Mouse (Mus musculus): ENCODE data around the gene Kcnn1. TPM values are rescaled to one million over a fixed set of nuclear protein-coding genes. Genes with fewer than 3 reads are reported as not detected.

Kcnn1 gene
- polyA plus RNA-seq, 1 experiment from 2014 or later: 1.1 TPM

- Histone ChIP-seq H3K27me3 (ENCODE audit: control insufficient read depth, insufficient read depth, low read length) (peaks cover 30% of the 10 kb centered on the region), H3K9me3 (replicated peaks; ENCODE audit: control insufficient read depth, low read length) (no peaks in the 10 kb centered on the region), H3K4me2 (no peak overlapping the region), H3K36me3 (ENCODE audit: control insufficient read depth, insufficient read depth, low read length) (no peaks in the 10 kb centered on the region), H3K27ac (ENCODE audit: low read depth, low read length) (peak overlapping the region; percentile 76; the same call in 1 of the 2 replicates), H3K4me3 (ENCODE audit: low read depth, low read length) (no peak overlapping the region), H3K4me1 (ENCODE audit: control insufficient read depth, insufficient read depth, low read length) (no peaks in the 10 kb centered on the region; the same call in 1 of the 2 replicates), H3K9ac (ENCODE audit: low read depth, low read length) (peak overlapping the region; percentile 60)
- ATAC-seq (replicated peaks; ENCODE audit: insufficient number of reproducible peaks, low FRiP score, low TSS enrichment): no peak
- 2% methylated on average over 6 of the region's 6 CpGs for WGBS (ENCODE audit: insufficient replicate concordance)
These were observed 18.5 kb downstream of the Kcnn1 start for GRCm38 (mm10) chr8:70844523-70844922.

GRCm38 (mm10) chr8:70843941-70844340 lies 19.1 kb downstream of the Kcnn1 start:
- WGBS (ENCODE audit: insufficient replicate concordance): 78% methylated on average over 8 of the region's 8 CpGs
- H3K4me3 ChIP-seq (ENCODE audit: low read depth, low read length): no peak overlapping the region
- H3K4me2 ChIP-seq: no peak overlapping the region
- H3K9me3 ChIP-seq (replicated peaks; ENCODE audit: control insufficient read depth, low read length): no peaks in the 10 kb centered on the region
- peak overlapping the region; percentile 60 for H3K9ac ChIP-seq (ENCODE audit: low read depth, low read length)
- no peak for ATAC-seq (replicated peaks; ENCODE audit: insufficient number of reproducible peaks, low FRiP score, low TSS enrichment)
- peak overlapping the region; percentile 76 for H3K27ac ChIP-seq (ENCODE audit: low read depth, low read length)
- no peaks in the 10 kb centered on the region for H3K36me3 ChIP-seq (ENCODE audit: control insufficient read depth, insufficient read depth, low read length)
- H3K27me3 ChIP-seq (ENCODE audit: control insufficient read depth, insufficient read depth, low read length): peaks cover 30% of the 10 kb centered on the region
- no peaks in the 10 kb centered on the region; the same call in 1 of the 2 replicates for H3K4me1 ChIP-seq (ENCODE audit: control insufficient read depth, insufficient read depth, low read length)

GRCm38 (mm10) chr8:70843214-70843773 lies 19.8 kb downstream of the Kcnn1 start:
- H3K9ac ChIP-seq (ENCODE audit: low read depth, low read length): peak overlapping the region; percentile 54; the same call in 1 of the 2 replicates
- H3K4me1 ChIP-seq (ENCODE audit: control insufficient read depth, insufficient read depth, low read length): peaks cover 4% of the 10 kb centered on the region
- H3K9me3 ChIP-seq (replicated peaks; ENCODE audit: control insufficient read depth, low read length): no peaks in the 10 kb centered on the region
- H3K27ac ChIP-seq (ENCODE audit: low read depth, low read length): peak overlapping the region; percentile 76
- H3K27me3 ChIP-seq (ENCODE audit: control insufficient read depth, insufficient read depth, low read length): peaks cover 26% of the 10 kb centered on the region
- H3K4me3 ChIP-seq (ENCODE audit: low read depth, low read length): no peak overlapping the region
- peak overlapping the region; percentile 49 for H3K4me2 ChIP-seq
- H3K36me3 ChIP-seq (ENCODE audit: control insufficient read depth, insufficient read depth, low read length): no peaks in the 10 kb centered on the region
- 76% methylated on average over 5 of the region's 5 CpGs for whole genome bisulfite sequencing (ENCODE audit: insufficient replicate concordance)
- ATAC-seq (replicated peaks; ENCODE audit: insufficient number of reproducible peaks, low FRiP score, low TSS enrichment): peak; percentile 9; the same call in 1 of the 2 replicates

GRCm38 (mm10) chr8:70842484-70842883 lies 20.6 kb downstream of the Kcnn1 start:
- Histone ChIP-seq H3K9me3 (replicated peaks; ENCODE audit: control insufficient read depth, low read length) (no peaks in the 10 kb centered on the region), H3K36me3 (ENCODE audit: control insufficient read depth, insufficient read depth, low read length) (no peaks in the 10 kb centered on the region), H3K27ac (ENCODE audit: low read depth, low read length) (peak overlapping the region; percentile 76; the same call in 1 of the 2 replicates), H3K4me3 (ENCODE audit: low read depth, low read length) (no peak overlapping the region), H3K27me3 (ENCODE audit: control insufficient read depth, insufficient read depth, low read length) (peaks cover 25% of the 10 kb centered on the region), H3K4me2 (peak overlapping the region; percentile 49), H3K4me1 (ENCODE audit: control insufficient read depth, insufficient read depth, low read length) (peaks cover 4% of the 10 kb centered on the region), H3K9ac (ENCODE audit: low read depth, low read length) (peak overlapping the region; percentile 22)
- no peak for ATAC-seq (replicated peaks; ENCODE audit: insufficient number of reproducible peaks, low FRiP score, low TSS enrichment)
- WGBS (ENCODE audit: insufficient replicate concordance): 62% methylated on average over 25 of the region's 25 CpGs

GRCm38 (mm10) chr8:70841147-70842072 lies 21.6 kb downstream of the Kcnn1 start:
- no peaks in the 10 kb centered on the region for H3K36me3 ChIP-seq (ENCODE audit: control insufficient read depth, insufficient read depth, low read length)
- no peaks in the 10 kb centered on the region for H3K9me3 ChIP-seq (replicated peaks; ENCODE audit: control insufficient read depth, low read length)
- no peak for ATAC-seq (replicated peaks; ENCODE audit: insufficient number of reproducible peaks, low FRiP score, low TSS enrichment)
- H3K4me1 ChIP-seq (ENCODE audit: control insufficient read depth, insufficient read depth, low read length): peaks cover 4% of the 10 kb centered on the region
- H3K4me3 ChIP-seq (ENCODE audit: low read depth, low read length): peak overlapping the region; percentile 25
- peak overlapping the region; percentile 49 for H3K4me2 ChIP-seq
- H3K27me3 ChIP-seq (ENCODE audit: control insufficient read depth, insufficient read depth, low read length): peaks cover 21% of the 10 kb centered on the region
- H3K9ac ChIP-seq (ENCODE audit: low read depth, low read length): peak overlapping the region; percentile 59
- 30% methylated on average over 22 of the region's 22 CpGs for WGBS (ENCODE audit: insufficient replicate concordance)
- peak overlapping the region; percentile 76 for H3K27ac ChIP-seq (ENCODE audit: low read depth, low read length)

GRCm38 (mm10) chr8:70840590-70840989 lies 22.5 kb downstream of the Kcnn1 start:
- no peaks in the 10 kb centered on the region for H3K9me3 ChIP-seq (replicated peaks; ENCODE audit: control insufficient read depth, low read length)
- H3K4me2 ChIP-seq: peak overlapping the region; percentile 63; the same call in 1 of the 2 replicates
- no peak overlapping the region for H3K9ac ChIP-seq (ENCODE audit: low read depth, low read length)
- H3K36me3 ChIP-seq (ENCODE audit: control insufficient read depth, insufficient read depth, low read length): 0 out of 2 replicates have a peak, but pooled peaks cover 3% of the 10 kb centered on the region
- H3K4me1 ChIP-seq (ENCODE audit: control insufficient read depth, insufficient read depth, low read length): peaks cover 4% of the 10 kb centered on the region
- WGBS (ENCODE audit: insufficient replicate concordance): 46% methylated on average over 10 of the region's 10 CpGs
- no peak for ATAC-seq (replicated peaks; ENCODE audit: insufficient number of reproducible peaks, low FRiP score, low TSS enrichment)
- H3K4me3 ChIP-seq (ENCODE audit: low read depth, low read length): no peak overlapping the region
- peak overlapping the region; percentile 76; the same call in 1 of the 2 replicates for H3K27ac ChIP-seq (ENCODE audit: low read depth, low read length)
- H3K27me3 ChIP-seq (ENCODE audit: control insufficient read depth, insufficient read depth, low read length): peaks cover 21% of the 10 kb centered on the region

GRCm38 (mm10) chr8:70839408-70840351 lies 23.4 kb downstream of the Kcnn1 start, which contains the start of gene Arrdc2:
Gene Arrdc2, minus strand, starts transcription at chr8:70839720.
- Histone ChIP-seq H3K36me3 (ENCODE audit: control insufficient read depth, insufficient read depth, low read length) (0 out of 2 replicates have a peak, but pooled peaks cover 3% of the 10 kb centered on the region), H3K9me3 (replicated peaks; ENCODE audit: control insufficient read depth, low read length) (no peaks in the 10 kb centered on the region), H3K4me2 (peak within 1 kb of the TSS; percentile 91), H3K4me3 (ENCODE audit: low read depth, low read length) (peak within 1 kb of the TSS; percentile 78), H3K27ac (ENCODE audit: low read depth, low read length) (peak within 1 kb of the TSS; percentile 91), H3K27me3 (ENCODE audit: control insufficient read depth, insufficient read depth, low read length) (peaks cover 16% of the 10 kb centered on the region), H3K9ac (ENCODE audit: low read depth, low read length) (peak within 1 kb of the TSS; percentile 84), H3K4me1 (ENCODE audit: control insufficient read depth, insufficient read depth, low read length) (peaks cover 4% of the 10 kb centered on the region)
- peak; percentile 93 for ATAC-seq (replicated peaks; ENCODE audit: insufficient number of reproducible peaks, low FRiP score, low TSS enrichment)
- 2% methylated on average over 55 of the region's 55 CpGs for WGBS (ENCODE audit: insufficient replicate concordance)

Data from heart, embryonic 11.5 days (tissue).